Mouse (Mus musculus) lung, embryonic 15.5 days (tissue): ENCODE results near the gene Ahdc1. TPM values are rescaled to one million over a fixed set of nuclear protein-coding genes. Genes with fewer than 3 reads are reported as not detected.

ENCODE experiments used
- ATAC-seq: fragments of 200-750 bp; cut with Nextera tagmentation; 2 replicates; pipeline ENCODE4 v1.8.0; 2017; ENCODE audit warnings: moderate number of reproducible peaks, borderline replicate concordance; ENCODE audit not compliant: low FRiP score, low TSS enrichment; ENCODE audit errors: extremely low read depth
- H3K27ac ChIP-seq: fragments of 300-500 bp; sonication (generic); 2 replicates; pipeline ENCODE4 v1.5.1; 2015; ENCODE audit warnings: moderate library complexity, mild to moderate bottlenecking, inconsistent platforms
- H3K27me3 ChIP-seq: fragments of 300-500 bp; sonication (generic); 2 replicates; pipeline ENCODE4 v1.6.1; 2015; ENCODE audit warnings: inconsistent platforms
- H3K36me3 ChIP-seq: fragments of 300-500 bp; sonication (generic); 2 replicates; pipeline ENCODE4 v1.6.1; 2015; ENCODE audit warnings: inconsistent platforms
- H3K4me1 ChIP-seq: fragments of 300-500 bp; sonication (generic); 2 replicates; pipeline ENCODE4 v1.6.1; 2015; ENCODE audit warnings: inconsistent platforms
- H3K4me2 ChIP-seq: fragments of 300-500 bp; sonication (generic); 2 replicates; pipeline ENCODE4 v1.6.1; 2015; ENCODE audit warnings: inconsistent platforms, mild to moderate bottlenecking, moderate library complexity
- H3K4me3 ChIP-seq: fragments of 300-500 bp; sonication (generic); 2 replicates; pipeline ENCODE4 v1.5.1; 2015; ENCODE audit warnings: mild to moderate bottlenecking, inconsistent platforms
- H3K9ac ChIP-seq: fragments of 300-500 bp; sonication (generic); 2 replicates; pipeline ENCODE4 v1.6.1; 2015; ENCODE audit warnings: inconsistent platforms
- H3K9me3 ChIP-seq: fragments of 300-500 bp; sonication (generic); 2 replicates; pipeline ENCODE4 v1.6.1; 2016; ENCODE audit warnings: inconsistent platforms
- WGBS: fragments of 180-500 bp; shearing (Covaris S2); methylation state at CpG from one replicate; pipeline ENCODE4 v1.1.7; 2015; 5-methylcytosine and 5-hydroxymethylcytosine counted together
- polyA plus RNA-seq: library from polyadenylated mRNA; unstranded; fragments of >200 nt; fragmentation: Nextera tagmentation; extraction: Ambion mirVana; gene quantifications from 2 replicates; pipeline ENCODE4 v1.2.1, GENCODE M21; 2015

Gene Ahdc1
- polyA plus RNA-seq, 1 experiment from 2014 or later: 10.5 TPM

DNA sequence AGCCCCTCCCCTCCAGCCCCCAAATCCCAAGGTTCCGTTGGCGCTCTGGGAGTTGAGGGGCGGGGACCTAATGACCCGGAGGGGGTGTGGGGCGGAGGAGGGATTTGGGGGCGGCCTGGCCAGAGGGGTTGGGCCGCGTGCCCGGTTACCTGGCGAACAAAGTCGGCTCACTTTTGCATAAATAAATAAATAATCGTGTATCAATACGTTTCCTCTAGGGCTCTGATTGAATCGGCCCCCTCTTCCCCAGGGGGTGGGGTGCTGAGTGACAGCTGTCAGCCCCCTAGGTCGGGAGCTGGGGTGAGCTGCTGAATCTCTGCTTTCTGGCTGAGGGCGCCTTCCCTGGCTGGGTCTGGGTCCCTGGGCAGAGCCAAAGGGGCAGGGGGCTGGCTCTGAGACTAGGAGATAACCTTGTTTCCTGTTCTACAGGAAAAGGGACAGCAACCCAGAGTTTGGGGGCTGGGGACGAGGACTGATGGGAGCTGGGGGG, 1.8 kb downstream of the Ahdc1 start:
- H3K27ac ChIP-seq: peak overlapping the region; percentile 97
- H3K4me3 ChIP-seq: peak overlapping the region; percentile 97
- WGBS: 3% methylated on average over 17 of the region's 17 CpGs
- H3K9ac ChIP-seq: peak overlapping the region; percentile 99
- H3K9me3 ChIP-seq: no peaks in the 10 kb centered on the region
- no peak for ATAC-seq
- peaks cover 63% of the 10 kb centered on the region for H3K4me1 ChIP-seq
- H3K36me3 ChIP-seq: no peaks in the 10 kb centered on the region
- H3K4me2 ChIP-seq: peak overlapping the region; percentile 83
- H3K27me3 ChIP-seq: peaks cover 15% of the 10 kb centered on the region

DNA sequence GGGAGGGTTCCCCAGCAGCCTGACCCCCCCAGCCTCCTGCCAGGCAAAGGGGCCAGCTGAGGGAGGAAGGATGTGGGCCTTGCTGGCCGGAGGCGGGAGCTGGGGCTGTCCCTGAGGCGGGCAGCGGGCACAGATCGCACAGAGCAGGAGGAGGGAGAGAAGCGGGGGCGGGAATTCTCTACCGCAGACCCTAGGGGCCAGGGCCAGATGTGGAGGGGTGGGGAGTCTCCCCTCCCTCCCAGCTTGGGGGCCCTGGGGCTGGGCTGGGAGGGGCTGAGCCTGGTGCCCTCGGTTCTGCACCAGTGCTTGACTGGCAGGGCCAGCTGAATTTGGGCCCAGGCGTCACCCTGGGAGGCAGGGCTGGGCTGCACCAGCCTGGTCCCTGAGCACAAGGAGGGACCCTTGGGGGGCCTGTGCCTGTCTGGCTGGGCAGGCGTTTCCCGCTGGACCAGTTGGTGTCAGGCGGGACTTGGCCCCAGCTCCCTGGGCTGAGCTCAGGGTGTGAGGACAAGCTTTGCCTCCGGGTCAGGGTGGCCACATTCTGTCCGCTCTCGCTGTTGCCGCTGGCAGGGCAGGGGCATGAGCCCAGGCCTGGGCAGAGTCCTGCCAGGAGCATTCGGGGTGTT, 2.3 kb downstream of the Ahdc1 start:
- peak overlapping the region; percentile 83 for H3K4me2 ChIP-seq
- 3% methylated on average over 14 of the region's 18 CpGs for WGBS
- peaks cover 15% of the 10 kb centered on the region for H3K27me3 ChIP-seq
- peak overlapping the region; percentile 97 for H3K27ac ChIP-seq
- peaks cover 64% of the 10 kb centered on the region for H3K4me1 ChIP-seq
- no peaks in the 10 kb centered on the region for H3K36me3 ChIP-seq
- peak overlapping the region; percentile 99 for H3K9ac ChIP-seq
- H3K9me3 ChIP-seq: no peaks in the 10 kb centered on the region
- H3K4me3 ChIP-seq: peak overlapping the region; percentile 97
- ATAC-seq: peak; percentile 12; the same call in 1 of the 2 replicates

DNA sequence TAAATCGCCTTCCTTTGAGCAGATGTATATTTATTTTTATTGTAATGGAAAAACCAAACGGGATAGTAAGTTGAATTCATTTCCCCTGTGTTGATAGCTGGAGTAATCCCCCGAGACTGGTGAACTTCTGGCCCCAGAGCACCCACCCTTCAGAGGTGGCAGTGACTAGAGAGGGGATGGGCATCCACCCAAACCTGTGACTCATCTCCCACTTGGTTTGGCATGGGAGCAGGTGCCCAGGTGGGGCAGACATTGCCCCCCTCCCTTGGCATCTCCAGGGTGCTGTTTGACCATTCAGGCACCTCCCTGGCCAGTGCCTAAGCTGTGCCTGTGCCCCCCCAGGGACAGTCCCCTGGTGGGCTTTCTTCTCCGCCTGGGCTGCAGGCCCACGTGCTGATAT, 3.0 kb downstream of the Ahdc1 start:
- peaks cover 15% of the 10 kb centered on the region for H3K27me3 ChIP-seq
- H3K4me2 ChIP-seq: peak overlapping the region; percentile 83
- peak overlapping the region; percentile 99; the same call in 1 of the 2 replicates for H3K9ac ChIP-seq
- peaks cover 65% of the 10 kb centered on the region for H3K4me1 ChIP-seq
- H3K9me3 ChIP-seq: no peaks in the 10 kb centered on the region
- H3K36me3 ChIP-seq: no peaks in the 10 kb centered on the region
- ATAC-seq: no peak
- peak overlapping the region; percentile 97 for H3K4me3 ChIP-seq
- 30% methylated on average over 5 of the region's 5 CpGs for WGBS
- peak overlapping the region; percentile 97; the same call in 1 of the 2 replicates for H3K27ac ChIP-seq

DNA sequence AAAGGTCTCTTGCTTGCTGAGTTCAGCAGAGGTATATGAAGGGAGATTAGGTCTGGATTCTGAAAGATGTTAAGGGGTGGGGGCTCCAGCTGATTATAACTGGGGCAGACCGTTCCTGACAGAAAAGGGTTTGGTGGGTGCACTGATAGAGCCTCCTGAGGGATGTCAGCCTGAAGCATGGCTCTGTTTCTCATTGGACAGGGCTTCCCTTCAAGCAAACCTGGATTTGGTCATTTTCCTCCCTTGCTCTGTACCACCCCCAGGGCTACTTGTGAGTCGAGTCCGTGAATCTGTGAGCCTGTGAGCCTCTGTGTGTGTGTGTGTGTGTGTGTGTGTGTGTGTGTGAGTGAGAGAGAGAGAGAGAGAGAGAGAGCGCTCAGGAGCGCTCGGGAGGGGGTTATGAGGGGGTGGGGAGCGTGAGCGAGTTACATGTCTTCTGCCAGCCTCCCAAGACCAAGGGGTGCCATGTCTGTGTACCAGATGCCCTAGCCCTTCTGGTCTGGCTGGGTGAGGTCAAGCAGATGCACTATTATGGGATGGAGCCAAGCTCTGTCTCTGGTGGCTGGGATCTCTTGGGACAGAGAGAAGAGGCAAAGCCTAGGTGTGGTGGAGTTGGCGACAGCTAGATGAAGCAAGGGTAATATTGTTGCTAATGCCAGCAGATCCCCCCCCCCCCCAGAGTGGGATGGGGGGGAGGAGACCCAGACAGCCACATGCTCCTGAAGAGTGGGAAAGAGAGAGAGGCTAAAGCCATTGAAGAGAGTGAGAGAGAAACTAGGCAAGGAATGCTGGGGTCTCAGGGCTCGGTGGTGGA, 4.0 kb downstream of the Ahdc1 start:
- Histone ChIP-seq H3K27me3 (peaks cover 6% of the 10 kb centered on the region), H3K9ac (no peak overlapping the region), H3K4me1 (peaks cover 75% of the 10 kb centered on the region), H3K9me3 (no peaks in the 10 kb centered on the region), H3K4me2 (peak overlapping the region; percentile 83), H3K27ac (peak overlapping the region; percentile 82; the same call in 1 of the 2 replicates), H3K4me3 (no peak overlapping the region), H3K36me3 (no peaks in the 10 kb centered on the region)
- 38% methylated on average over 10 of the region's 10 CpGs for WGBS
- no peak for ATAC-seq

DNA sequence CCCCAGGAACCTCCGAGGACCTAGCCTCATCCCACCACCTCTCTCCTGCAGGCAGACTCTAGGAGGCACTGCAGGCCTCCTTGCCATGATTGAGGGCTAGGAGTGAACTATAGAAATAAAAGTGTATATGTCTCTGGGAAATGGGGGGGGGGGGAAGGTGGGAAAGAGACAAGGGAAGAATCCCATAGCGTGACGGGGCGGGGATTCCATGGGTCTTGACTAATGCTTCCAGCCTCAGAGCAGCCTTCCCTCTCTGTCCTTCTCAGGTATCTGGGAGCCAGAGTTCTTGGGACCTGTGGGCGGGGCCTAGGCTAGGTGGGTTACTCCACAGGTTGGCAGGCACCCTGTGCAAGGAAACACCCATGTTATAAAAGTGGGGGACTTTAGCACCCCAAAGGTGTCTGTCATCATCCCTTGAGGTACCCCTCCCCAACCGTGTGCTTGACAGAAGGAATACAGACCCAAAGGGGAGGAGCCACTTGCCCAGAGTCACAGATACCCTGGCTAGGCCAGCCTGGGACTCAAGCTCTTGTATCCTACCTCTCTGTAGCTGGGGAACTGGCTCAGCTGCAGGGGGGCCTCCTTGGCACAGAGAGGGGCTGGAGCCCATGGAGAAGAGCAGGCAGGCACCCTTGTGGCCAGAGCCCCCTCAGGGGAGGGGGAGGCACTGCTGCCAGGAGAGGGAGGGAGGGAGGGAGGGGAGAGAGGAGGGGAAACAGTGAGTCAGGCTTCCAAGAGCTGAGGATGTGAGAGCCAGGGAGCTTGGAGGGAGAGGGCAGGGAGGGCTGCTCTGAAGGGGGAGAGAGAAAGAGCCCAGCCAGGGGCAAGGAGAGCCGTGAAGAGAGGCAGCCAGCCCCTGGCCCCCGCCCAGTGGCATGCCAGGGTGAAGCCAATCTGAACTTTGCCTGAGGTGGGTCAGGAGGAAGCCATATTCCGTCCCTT, 4.9 kb downstream of the Ahdc1 start:
- Histone ChIP-seq H3K4me3 (no peak overlapping the region), H3K9me3 (no peaks in the 10 kb centered on the region), H3K36me3 (no peaks in the 10 kb centered on the region), H3K4me1 (peaks cover 78% of the 10 kb centered on the region), H3K27me3 (no peaks in the 10 kb centered on the region; the same call in 1 of the 2 replicates), H3K27ac (peak overlapping the region; percentile 82), H3K9ac (no peak overlapping the region; the same call in 1 of the 2 replicates), H3K4me2 (peak overlapping the region; percentile 83)
- peak; percentile 12; the same call in 1 of the 2 replicates for ATAC-seq
- WGBS: 39% methylated on average over 8 of the region's 9 CpGs

DNA sequence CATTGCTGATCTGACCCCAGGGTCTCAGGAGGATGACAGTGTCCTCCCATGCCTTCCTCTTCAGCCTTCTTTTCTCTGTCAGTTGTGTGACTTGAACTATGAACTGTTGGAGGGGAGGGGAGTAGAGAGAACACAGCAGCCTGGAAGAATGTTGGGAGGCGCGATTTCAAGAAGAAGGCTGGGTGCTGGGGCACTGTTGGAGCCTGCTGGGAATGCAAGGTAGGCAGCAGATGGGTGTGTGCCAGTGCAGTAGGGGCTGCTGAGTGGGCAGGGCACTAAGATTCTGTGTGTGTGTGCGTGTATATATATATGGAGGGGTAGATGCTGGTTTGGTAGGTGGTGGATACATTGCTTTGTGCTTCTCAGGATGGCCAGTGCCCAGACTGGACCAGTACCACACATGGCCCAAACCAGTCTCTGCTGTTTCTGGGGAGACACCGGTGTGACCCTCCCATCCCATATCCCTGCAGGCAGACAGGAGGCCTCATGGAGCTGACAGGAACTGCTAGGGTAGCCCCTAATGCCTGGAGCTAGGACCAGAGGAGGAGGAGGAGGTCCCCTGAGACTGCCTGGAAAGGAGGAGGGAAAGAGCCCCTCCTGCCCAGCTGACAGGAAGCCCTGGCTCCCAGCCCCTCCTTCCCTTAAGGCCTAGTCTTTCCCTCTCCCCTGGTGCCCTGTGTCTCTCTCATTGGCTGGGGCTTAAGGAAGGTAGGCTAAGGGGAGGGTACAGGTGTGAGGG, 5.8 kb downstream of the Ahdc1 start:
- 44% methylated on average over 4 of the region's 4 CpGs for WGBS
- Histone ChIP-seq H3K9ac (no peak overlapping the region), H3K4me2 (peak overlapping the region; percentile 19), H3K4me3 (no peak overlapping the region), H3K27me3 (no peaks in the 10 kb centered on the region), H3K27ac (peak overlapping the region; percentile 82), H3K9me3 (no peaks in the 10 kb centered on the region), H3K36me3 (no peaks in the 10 kb centered on the region), H3K4me1 (peaks cover 85% of the 10 kb centered on the region)
- ATAC-seq: no peak

DNA sequence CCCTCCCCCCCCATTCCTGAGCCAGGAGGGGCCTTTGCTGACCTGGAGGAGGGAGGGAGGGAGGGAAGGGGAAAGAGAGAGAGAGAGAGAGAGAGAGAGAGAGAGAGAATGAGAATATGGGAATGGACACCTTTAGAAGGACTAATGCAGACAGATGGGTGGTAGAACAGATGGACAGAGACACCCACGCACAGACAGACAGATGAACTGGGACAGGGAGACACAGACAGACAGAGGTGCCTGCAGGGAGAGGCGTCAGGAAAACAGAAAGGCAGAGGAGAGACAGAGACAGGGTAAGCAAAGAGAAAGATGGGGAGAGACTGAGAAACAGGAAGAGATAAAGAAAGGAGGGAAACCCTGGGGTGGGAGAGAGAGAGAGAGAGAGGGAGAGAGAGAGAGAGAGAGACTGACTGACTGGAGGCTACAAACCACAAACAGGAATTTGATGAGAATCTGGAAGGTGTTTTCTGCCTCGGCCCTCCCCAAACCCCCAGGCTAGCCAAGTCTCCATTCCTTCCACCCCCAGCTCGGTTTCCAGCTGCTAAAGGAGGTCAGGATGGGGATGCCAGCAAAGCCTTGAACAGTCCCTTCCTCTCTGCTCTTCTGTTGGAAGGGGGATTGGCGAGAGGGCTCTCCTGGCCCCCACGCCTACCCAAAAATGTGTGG, 6.7 kb downstream of the Ahdc1 start:
- ATAC-seq: no peak
- H3K9me3 ChIP-seq: no peaks in the 10 kb centered on the region
- H3K4me1 ChIP-seq: peaks cover 93% of the 10 kb centered on the region
- no peak overlapping the region for H3K27ac ChIP-seq
- no peak overlapping the region for H3K9ac ChIP-seq
- no peaks in the 10 kb centered on the region for H3K27me3 ChIP-seq
- no peaks in the 10 kb centered on the region for H3K36me3 ChIP-seq
- H3K4me2 ChIP-seq: no peak overlapping the region
- 56% methylated on average over 6 of the region's 6 CpGs for WGBS
- no peak overlapping the region for H3K4me3 ChIP-seq

DNA sequence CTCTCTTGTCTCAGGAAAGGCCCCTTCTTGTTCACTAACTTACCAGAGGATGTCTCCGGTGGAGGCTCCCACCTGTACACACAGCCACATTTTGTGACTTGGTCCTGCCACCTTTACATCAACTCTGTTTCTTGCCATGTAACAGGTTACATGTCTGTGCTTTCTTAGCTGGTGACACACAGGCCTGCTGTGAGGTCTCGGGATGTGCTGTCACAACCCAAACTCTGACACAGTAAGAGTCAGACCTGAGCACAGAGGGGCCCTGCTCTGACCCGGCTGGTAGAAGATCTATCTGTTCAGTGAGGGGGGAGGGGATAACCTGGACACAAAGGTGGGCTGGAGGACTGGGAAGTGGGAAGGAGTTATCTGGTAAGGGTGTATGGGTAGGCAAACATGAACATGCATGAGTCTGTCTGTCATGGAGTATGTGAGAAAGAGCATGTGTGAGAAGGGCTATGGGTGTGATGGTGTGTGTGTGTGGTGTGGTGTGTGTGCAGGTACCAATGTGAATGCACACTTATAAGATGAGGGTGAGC, 7.3 kb downstream of the Ahdc1 start:
- WGBS: 63% methylated on average over 3 of the region's 3 CpGs
- Histone ChIP-seq H3K27ac (no peak overlapping the region), H3K9ac (no peak overlapping the region), H3K27me3 (no peaks in the 10 kb centered on the region), H3K4me2 (no peak overlapping the region), H3K4me1 (peaks cover 94% of the 10 kb centered on the region), H3K4me3 (no peak overlapping the region), H3K36me3 (no peaks in the 10 kb centered on the region), H3K9me3 (no peaks in the 10 kb centered on the region)
- ATAC-seq: no peak

DNA sequence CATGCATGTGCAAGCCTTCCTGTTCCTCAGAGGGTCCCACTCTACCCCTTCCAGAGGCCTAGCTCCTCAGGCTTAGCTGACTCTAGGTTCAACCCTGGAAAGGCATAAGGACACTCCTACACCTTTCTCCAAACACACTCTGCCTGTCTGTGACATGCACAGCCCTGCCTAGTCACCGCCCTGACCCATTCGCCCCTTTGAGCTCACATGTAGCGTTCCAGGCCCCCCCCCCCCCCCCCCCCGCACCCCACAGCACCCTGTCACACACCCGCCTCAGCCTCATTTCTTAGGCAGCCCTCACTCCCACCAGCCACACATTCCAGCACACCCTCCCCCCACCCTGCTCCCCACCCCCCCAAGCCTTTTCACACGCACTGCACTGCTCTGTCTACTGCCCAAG, 9.7 kb downstream of the Ahdc1 start:
- Histone ChIP-seq H3K4me1 (peaks cover 94% of the 10 kb centered on the region), H3K9me3 (no peaks in the 10 kb centered on the region), H3K9ac (no peak overlapping the region), H3K36me3 (no peaks in the 10 kb centered on the region), H3K4me3 (no peak overlapping the region), H3K27me3 (no peaks in the 10 kb centered on the region), H3K4me2 (0 out of 2 replicates have a peak overlapping the region, but pooled peaks have one; percentile 18), H3K27ac (peak overlapping the region; percentile 87)
- WGBS: 36% methylated on average over 5 of the region's 6 CpGs
- no peak for ATAC-seq

DNA sequence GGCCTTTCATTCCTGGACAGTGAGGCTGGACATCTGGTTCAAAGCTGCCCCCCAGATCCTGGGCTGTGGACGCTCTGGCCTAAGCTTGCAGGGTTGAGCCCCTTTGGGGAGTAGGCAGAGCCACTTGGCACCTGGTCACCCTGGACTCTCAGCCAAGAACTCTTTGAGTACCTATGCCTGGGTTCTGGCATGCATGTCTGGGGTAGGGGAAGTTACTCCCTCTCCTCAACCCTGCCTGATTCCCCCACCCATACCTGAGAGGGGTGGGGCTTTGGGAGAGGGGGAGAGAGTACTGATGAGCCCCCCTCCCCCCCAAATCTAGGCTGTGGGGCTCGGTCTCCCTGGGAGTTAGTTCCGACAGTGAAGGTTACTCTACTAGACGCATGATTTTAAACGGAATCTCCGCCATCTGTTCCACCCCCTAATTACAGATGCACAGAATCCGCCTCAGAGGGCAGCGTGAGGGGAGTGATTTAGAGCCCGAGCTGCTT, 10.2 kb downstream of the Ahdc1 start:
- Histone ChIP-seq H3K9ac (no peak overlapping the region), H3K27me3 (no peaks in the 10 kb centered on the region), H3K36me3 (no peaks in the 10 kb centered on the region), H3K4me1 (peaks cover 94% of the 10 kb centered on the region), H3K27ac (peak overlapping the region; percentile 87), H3K4me2 (0 out of 2 replicates have a peak overlapping the region, but pooled peaks have one; percentile 18), H3K4me3 (no peak overlapping the region), H3K9me3 (no peaks in the 10 kb centered on the region)
- no peak for ATAC-seq
- 26% methylated on average over 9 of the region's 9 CpGs for WGBS
